Mouse (Mus musculus) neural tube, embryonic 12.5 days (tissue): ENCODE data around the gene Kcnk7. TPM values are rescaled to one million over a fixed set of nuclear protein-coding genes. Genes with fewer than 3 reads are reported as not detected.

Source experiments
- ATAC-seq: fragments of 200-750 bp; cut with Nextera tagmentation; 2 replicates; pipeline ENCODE4 v1.8.0; 2017; ENCODE audit warnings: low read depth, mild to moderate bottlenecking, moderate TSS enrichment, moderate library complexity; ENCODE audit not compliant: low FRiP score
- H3K27ac ChIP-seq: fragments of 300-500 bp; sonication (generic); 2 replicates; pipeline ENCODE4 v1.5.1; 2016
- H3K27me3 ChIP-seq: fragments of 300-500 bp; sonication (generic); replicated peaks from 2 replicates; pipeline ENCODE4 v1.6.1; 2016; ENCODE audit warnings: mild to moderate bottlenecking
- H3K36me3 ChIP-seq: fragments of 300-500 bp; sonication (generic); 2 replicates; pipeline ENCODE4 v1.6.1; 2016; ENCODE audit warnings: mild to moderate bottlenecking
- H3K4me1 ChIP-seq: fragments of 300-500 bp; sonication (generic); 2 replicates; pipeline ENCODE4 v1.6.1; 2016
- H3K4me2 ChIP-seq: fragments of 300-500 bp; sonication (generic); replicated peaks from 2 replicates; pipeline ENCODE4 v1.6.1; 2016; ENCODE audit warnings: mild to moderate bottlenecking
- H3K4me3 ChIP-seq: fragments of 300-500 bp; sonication (generic); 2 replicates; pipeline ENCODE4 v1.5.1; 2016
- H3K9ac ChIP-seq: fragments of 300-500 bp; sonication (generic); 2 replicates; pipeline ENCODE4 v1.6.1; 2016; ENCODE audit warnings: mild to moderate bottlenecking
- H3K9me3 ChIP-seq: fragments of 300-500 bp; sonication (generic); 2 replicates; pipeline ENCODE4 v1.6.1; 2016; ENCODE audit warnings: mild to moderate bottlenecking
- WGBS: fragments of 180-500 bp; shearing (Covaris S2); methylation state at CpG from one replicate; pipeline ENCODE4 v1.1.7; 2016; 5-methylcytosine and 5-hydroxymethylcytosine counted together
- polyA plus RNA-seq: library from polyadenylated mRNA; unstranded; fragments of >200 nt; fragmentation: Nextera tagmentation; extraction: Ambion mirVana; gene quantifications from 2 replicates; pipeline ENCODE4 v1.2.1, GENCODE M21; 2016

The Kcnk7 gene
- polyA plus RNA-seq, 1 experiment from 2014 or later: 0.19 TPM

DNA sequence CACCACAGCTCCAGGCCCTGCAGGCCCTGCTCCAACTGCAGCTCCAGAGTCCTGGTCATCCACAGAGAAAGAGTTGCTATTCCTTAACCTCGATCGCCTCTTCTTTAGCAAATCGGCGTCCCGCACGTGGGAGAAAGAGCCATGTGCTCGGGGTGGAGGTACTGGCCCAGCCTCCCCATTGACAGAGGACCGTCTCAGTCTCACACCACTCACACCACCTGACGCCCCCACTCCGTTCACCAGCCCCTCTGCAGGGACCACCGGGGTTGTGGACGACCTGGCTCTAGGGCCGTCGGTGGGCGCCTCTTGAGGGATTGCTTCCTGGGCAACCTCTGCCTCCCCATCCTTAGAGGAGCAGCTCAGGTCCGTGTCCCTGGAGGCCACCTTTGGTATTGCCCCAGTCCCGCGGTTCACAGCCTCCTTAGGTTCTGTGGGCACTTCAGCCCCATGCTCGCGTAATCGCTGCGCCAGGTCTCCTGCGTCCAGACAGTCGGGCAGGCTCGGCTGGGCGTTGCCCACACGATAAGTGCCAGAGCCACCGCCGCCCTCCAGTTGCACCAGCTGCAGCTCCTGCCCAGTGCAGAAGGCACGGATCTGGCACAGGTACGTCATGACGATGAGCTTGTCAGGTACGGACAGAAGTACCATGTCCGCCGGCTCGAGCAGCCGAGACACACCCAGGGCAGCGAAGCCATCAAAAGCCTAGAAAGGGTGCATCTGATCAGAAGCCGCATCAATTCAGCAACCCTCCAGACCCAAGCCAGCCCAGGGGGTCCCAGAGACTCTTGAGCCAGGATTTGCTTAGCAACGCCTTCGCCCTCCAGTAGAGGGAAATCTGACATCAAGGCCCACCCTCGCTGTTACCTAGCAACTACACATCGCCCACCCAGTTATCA, 11.9 kb downstream of the Kcnk7 start:
- Histone ChIP-seq H3K27ac (no peak overlapping the region), H3K4me2 (peak overlapping the region; percentile 43), H3K36me3 (peaks cover 88% of the 10 kb centered on the region), H3K4me3 (no peak overlapping the region), H3K9ac (0 out of 2 replicates have a peak overlapping the region, but pooled peaks have one; percentile 21), H3K27me3 (no peaks in the 10 kb centered on the region), H3K4me1 (peaks cover 13% of the 10 kb centered on the region), H3K9me3 (no peaks in the 10 kb centered on the region)
- 17% methylated on average over 43 of the region's 43 CpGs for WGBS
- 0 out of 2 replicates have a peak, but pooled peaks have one; percentile 37 for ATAC-seq

DNA sequence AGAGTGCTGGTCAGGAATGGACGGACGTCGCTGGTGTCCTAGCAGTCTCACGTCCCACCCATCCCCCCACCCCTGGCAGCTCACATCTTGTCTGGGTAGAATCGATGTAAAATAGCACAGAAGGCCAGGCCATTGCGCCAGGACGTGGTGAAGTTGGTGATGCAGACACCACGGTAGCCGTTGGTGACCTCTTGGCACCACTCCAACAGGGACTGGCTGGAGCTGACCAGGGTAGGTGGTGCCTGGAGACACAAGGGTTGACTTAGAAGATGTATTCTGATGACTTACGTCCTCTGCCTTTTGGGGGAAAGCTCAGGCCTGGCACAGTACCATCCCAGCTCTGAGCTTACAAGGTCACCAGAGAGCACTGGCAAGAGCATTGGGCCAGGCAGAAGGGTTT, 12.8 kb downstream of the Kcnk7 start:
- peaks cover 89% of the 10 kb centered on the region for H3K36me3 ChIP-seq
- H3K27me3 ChIP-seq: no peaks in the 10 kb centered on the region
- no peaks in the 10 kb centered on the region for H3K9me3 ChIP-seq
- no peak overlapping the region for H3K27ac ChIP-seq
- no peak for ATAC-seq
- no peak overlapping the region for H3K9ac ChIP-seq
- peaks cover 13% of the 10 kb centered on the region for H3K4me1 ChIP-seq
- WGBS: 63% methylated on average over 10 of the region's 10 CpGs
- H3K4me2 ChIP-seq: no peak overlapping the region
- H3K4me3 ChIP-seq: no peak overlapping the region

DNA sequence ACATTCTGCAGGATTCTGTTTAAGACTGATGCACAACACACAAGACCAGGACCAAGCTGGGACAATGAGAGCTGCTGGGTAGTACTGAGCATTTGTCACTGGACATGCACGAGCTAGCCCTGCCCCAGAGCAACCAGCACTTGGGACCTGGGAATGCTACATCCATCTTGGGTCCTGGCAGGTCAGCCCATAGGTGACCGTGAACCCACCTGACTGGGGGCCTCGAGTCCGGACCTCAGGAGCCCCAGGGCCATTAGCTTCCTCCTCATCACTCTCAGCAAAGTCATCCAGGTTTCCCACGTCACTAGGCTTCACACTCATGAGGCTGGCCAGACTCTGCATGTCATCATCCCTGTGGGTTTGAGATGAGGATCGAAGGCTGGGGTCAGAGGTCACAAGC, 17.1 kb downstream of the Kcnk7 start:
- no peak overlapping the region for H3K9ac ChIP-seq
- H3K36me3 ChIP-seq: peaks cover 81% of the 10 kb centered on the region
- no peak for ATAC-seq
- no peaks in the 10 kb centered on the region for H3K9me3 ChIP-seq
- WGBS: 95% methylated on average over 6 of the region's 6 CpGs
- H3K4me3 ChIP-seq: no peak overlapping the region
- no peaks in the 10 kb centered on the region for H3K27me3 ChIP-seq
- H3K27ac ChIP-seq: no peak overlapping the region
- H3K4me1 ChIP-seq: peaks cover 21% of the 10 kb centered on the region
- H3K4me2 ChIP-seq: no peak overlapping the region

DNA sequence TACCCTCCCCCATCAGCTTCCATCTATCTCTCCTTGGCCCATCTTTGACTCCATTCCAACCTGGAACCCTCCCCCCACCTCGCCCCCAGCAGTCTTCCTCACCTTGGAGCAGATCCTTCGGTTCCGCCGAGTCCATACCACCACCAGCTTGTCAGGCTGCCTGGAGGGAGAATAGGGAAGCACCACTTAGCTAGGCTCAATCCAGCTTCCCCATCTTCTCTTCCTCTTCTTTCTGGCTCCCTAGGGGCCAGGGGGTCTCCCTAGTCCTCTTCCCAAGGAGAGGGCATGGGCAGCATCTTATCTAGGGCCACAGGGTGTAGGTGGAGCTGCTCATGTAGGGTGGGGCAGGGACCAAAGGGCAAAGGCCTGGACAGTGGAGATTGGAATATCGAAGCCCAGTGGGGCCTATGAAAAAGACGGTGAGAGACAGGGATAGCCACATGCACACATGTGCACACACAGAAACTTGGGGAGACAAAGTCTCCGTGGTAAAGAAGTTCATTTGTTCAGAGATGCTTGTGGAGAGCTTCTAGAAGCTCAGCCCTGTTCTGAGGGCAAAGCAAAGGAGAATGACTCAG, 18.8 kb downstream of the Kcnk7 start:
- Histone ChIP-seq H3K36me3 (peaks cover 68% of the 10 kb centered on the region), H3K4me3 (no peak overlapping the region), H3K9ac (no peak overlapping the region), H3K27me3 (no peaks in the 10 kb centered on the region), H3K27ac (no peak overlapping the region), H3K9me3 (no peaks in the 10 kb centered on the region), H3K4me2 (no peak overlapping the region), H3K4me1 (peaks cover 35% of the 10 kb centered on the region)
- ATAC-seq: no peak
- WGBS: 92% methylated on average over 7 of the region's 7 CpGs

DNA sequence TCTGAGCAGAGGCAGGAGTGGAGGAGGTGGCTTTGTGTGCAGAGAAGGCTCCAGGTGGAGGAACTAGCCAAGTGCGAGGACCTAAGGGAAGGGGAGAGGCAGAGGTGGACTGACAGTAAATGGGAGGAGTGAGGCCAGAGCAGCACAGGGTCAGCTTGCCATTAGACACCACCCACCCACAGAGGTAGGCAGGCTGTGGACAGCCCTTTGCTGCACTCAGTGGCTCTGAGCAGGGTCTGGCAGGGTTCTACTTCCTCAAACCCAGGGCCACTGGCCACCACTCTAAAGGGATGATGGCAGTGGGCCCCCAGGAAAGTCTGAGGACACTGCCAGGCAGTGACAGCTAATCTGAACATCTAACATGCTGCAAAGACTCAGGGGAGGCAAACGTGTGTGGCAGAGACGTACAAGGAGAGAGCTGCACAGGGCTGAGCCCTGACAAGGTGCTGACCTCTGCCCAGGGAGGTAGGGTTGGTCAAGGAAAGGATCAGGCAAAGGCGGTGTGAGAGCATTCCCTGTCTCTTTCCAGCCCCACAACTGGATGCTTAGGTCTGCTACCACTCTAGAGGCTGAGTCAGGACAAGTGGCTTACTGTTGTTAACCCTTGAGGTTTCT, 19.9 kb downstream of the Kcnk7 start:
- Histone ChIP-seq H3K4me2 (peak overlapping the region; percentile 94), H3K27ac (no peak overlapping the region), H3K27me3 (no peaks in the 10 kb centered on the region), H3K4me3 (peak overlapping the region; percentile 36; the same call in 1 of the 2 replicates), H3K36me3 (peaks cover 59% of the 10 kb centered on the region), H3K9me3 (no peaks in the 10 kb centered on the region), H3K4me1 (peaks cover 43% of the 10 kb centered on the region), H3K9ac (0 out of 2 replicates have a peak overlapping the region, but pooled peaks have one; percentile 8)
- ATAC-seq: no peak
- WGBS: 79% methylated on average over 4 of the region's 4 CpGs

DNA sequence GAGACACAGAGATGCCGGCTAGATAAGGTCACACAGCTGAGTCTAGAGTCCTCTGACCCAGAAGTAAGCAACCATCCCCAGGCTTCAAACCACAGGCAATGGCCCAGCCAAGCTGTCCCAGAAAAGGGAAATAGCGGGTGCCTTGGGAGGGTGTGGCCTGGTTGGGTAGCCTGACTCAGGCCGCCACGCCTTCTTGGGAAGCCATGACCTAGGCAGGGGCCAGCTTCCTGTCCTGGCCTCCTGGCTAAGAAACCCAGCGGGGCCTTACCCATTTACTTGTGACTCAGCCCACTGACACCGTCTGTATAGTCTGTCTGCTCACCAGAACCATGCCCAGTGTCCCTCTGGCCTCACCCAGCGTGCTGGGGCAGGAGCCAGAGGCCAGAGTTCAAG, 20.4 kb downstream of the Kcnk7 start:
- peaks cover 43% of the 10 kb centered on the region for H3K4me1 ChIP-seq
- no peak for ATAC-seq
- H3K36me3 ChIP-seq: peaks cover 54% of the 10 kb centered on the region
- WGBS: 77% methylated on average over 7 of the region's 7 CpGs
- H3K27me3 ChIP-seq: no peaks in the 10 kb centered on the region
- peak overlapping the region; percentile 94 for H3K4me2 ChIP-seq
- H3K27ac ChIP-seq: no peak overlapping the region
- no peaks in the 10 kb centered on the region for H3K9me3 ChIP-seq
- peak overlapping the region; percentile 36; the same call in 1 of the 2 replicates for H3K4me3 ChIP-seq
- H3K9ac ChIP-seq: no peak overlapping the region; the same call in 1 of the 2 replicates

DNA sequence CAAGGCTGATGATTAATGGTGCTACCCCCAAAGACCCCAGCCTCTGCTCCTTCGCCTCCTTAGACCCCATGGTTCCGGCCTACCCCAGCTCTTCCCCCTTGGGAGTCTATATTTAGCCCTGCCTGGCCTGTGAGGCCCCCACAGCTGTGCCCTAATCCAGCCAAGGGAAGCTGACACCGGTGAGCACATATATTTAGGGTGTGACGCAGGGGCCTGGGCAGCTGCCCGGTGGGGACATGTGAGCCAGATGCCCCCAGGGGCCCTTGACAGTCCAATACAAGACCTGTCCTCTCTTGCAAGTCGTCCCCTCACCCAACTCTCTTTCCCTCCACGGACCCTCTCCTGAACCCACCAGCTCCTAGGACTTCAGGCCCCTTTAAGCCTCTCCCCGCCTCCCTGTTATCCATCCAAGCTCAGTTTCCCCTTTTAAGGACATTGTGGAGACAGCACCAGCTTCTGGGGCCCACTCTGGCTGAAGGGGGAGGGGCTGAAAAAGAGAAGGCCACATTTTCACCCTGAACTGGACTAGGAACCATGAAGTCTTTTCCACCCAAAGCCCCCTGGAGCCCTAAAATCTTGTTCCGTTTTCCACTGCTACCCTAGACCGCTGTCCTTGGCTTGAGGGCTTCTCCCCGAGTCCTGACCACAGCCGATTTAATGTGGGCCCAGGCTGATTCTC, 21.0 kb downstream of the Kcnk7 start:
- peaks cover 47% of the 10 kb centered on the region for H3K4me1 ChIP-seq
- no peaks in the 10 kb centered on the region for H3K27me3 ChIP-seq
- H3K9ac ChIP-seq: peak overlapping the region; percentile 44
- H3K4me3 ChIP-seq: peak overlapping the region; percentile 36; the same call in 1 of the 2 replicates
- H3K27ac ChIP-seq: no peak overlapping the region
- no peaks in the 10 kb centered on the region for H3K9me3 ChIP-seq
- peaks cover 48% of the 10 kb centered on the region for H3K36me3 ChIP-seq
- WGBS: 76% methylated on average over 12 of the region's 12 CpGs
- H3K4me2 ChIP-seq: peak overlapping the region; percentile 94
- ATAC-seq: no peak

DNA sequence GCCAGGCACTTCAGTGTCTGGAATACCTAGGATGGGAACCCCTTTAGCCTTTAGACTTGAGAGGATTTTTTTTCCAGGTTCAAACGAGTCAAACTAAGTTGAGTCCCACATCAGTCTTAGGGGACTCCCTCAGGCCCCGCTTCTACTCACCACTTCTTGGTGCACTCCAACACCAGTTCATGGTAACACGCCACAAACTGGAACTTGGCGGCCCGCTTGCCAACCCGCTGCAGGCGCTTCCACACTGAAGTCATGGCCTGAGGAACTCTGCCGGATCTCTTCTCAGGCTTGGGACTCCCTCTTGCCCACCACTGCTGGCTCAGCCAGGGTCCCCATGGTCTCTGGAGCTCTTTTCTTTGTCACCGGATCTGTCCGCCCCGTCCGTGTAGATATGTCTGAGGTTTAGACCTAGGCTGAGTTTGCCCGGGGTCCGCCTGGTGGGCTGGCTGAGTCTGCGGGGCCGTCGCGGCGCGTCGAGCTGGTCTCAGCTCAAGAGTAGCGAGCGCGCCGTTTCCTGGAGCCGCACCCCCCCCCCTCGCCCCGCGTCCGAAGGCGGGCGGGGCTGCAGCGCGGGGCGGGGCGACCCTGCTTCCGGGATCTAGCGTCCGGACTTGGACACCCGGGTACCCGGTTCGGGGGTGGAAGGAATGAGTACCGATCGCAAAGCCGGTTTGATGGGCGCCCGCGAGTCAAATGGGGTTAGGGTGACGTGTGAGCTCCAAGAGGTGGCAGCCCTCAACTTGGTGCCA, 21.8 kb downstream of the Kcnk7 start, which contains the start of gene Ehbp1l1:
Ehbp1l1 (minus strand) TSS at position 551 of the 749 bp plus-strand sequence.
- ATAC-seq: no peak
- no peak within 1 kb of the TSS for H3K27ac ChIP-seq

DNA sequence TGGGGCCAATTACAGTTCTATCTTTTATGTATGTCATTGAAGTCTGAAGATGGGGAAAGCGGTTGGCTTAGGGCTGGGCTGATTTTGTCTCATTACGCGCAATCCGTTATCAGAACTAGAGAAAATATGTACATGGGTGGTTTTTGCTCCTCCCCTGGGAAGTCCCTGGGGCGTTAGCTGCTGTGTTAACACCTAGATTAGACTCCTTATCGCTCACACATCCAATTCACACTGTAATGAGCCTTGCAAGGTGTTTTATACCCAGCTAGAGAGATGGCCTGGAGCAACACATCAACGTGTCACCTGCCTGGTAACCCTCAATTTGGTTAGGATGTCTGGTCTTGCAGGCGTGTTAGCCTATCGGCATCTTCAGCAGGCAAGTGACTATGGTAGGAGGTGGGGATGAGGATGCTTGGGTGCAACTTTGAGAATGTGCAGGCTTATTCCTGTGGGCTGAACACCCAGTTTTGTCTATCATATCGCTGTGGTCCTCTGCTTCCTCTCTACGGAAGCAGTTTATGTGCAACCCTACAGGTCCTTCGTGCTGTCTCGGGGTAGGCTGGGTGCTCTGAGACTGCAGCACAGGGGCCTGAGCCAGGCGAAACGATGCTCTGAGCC, 22.9 kb downstream of the Kcnk7 start:
- H3K4me2 ChIP-seq: peak overlapping the region; percentile 94
- peaks cover 61% of the 10 kb centered on the region for H3K4me1 ChIP-seq
- peak overlapping the region; percentile 98 for H3K9ac ChIP-seq
- no peak overlapping the region for H3K27ac ChIP-seq
- peak overlapping the region; percentile 91 for H3K4me3 ChIP-seq
- H3K27me3 ChIP-seq: no peaks in the 10 kb centered on the region
- H3K9me3 ChIP-seq: no peaks in the 10 kb centered on the region
- peaks cover 29% of the 10 kb centered on the region for H3K36me3 ChIP-seq
- no peak for ATAC-seq
- WGBS: 83% methylated on average over 15 of the region's 15 CpGs

More for the DNA sequence above, 21.8 kb downstream of the Kcnk7 start, which contains the start of gene Ehbp1l1:
- H3K9ac ChIP-seq: peak within 1 kb of the TSS; percentile 55
- no peaks in the 10 kb centered on the region for H3K27me3 ChIP-seq
- H3K4me3 ChIP-seq: peak within 1 kb of the TSS; percentile 36
- peaks cover 54% of the 10 kb centered on the region for H3K4me1 ChIP-seq
- H3K9me3 ChIP-seq: no peaks in the 10 kb centered on the region
- 13% methylated on average over 49 of the region's 49 CpGs for WGBS
- peaks cover 40% of the 10 kb centered on the region for H3K36me3 ChIP-seq
- H3K4me2 ChIP-seq: peak within 1 kb of the TSS; percentile 94

DNA sequence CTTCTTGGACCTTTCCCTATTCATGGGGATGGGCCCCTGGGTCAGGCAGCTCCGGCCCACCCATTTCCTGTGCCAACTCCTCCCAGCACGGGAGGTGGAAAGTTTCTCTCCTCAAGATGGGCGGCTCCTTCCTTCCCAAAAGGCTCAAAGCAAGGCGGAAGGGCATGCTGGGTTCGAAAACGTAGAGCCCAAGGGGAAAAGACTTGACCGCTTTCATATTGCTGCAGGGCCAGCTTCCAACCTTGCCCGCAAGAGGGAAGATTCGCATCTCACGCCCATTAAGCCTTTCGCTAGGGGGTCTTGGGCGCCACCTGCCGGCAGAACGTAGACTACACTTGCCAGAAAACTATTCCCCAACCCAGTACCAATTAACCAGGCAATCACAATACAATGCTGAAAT, 23.5 kb downstream of the Kcnk7 start:
- Histone ChIP-seq H3K36me3 (peaks cover 24% of the 10 kb centered on the region), H3K9ac (peak overlapping the region; percentile 98), H3K27ac (no peak overlapping the region), H3K4me1 (peaks cover 62% of the 10 kb centered on the region), H3K9me3 (no peaks in the 10 kb centered on the region), H3K4me3 (peak overlapping the region; percentile 91), H3K27me3 (no peaks in the 10 kb centered on the region), H3K4me2 (peak overlapping the region; percentile 94)
- WGBS: 7% methylated on average over 14 of the region's 14 CpGs
- no peak for ATAC-seq
